Mouse (Mus musculus): ENCODE measurements around the gene Vamp2.

GRCm38 (mm10) chr11:69058265-69058664 lies 30.0 kb upstream of the Vamp2 start:
- TF ChIP-seq CTCF (IDR thresholded peaks at IDR 0.05; ENCODE audit: low read depth) (no peak), EP300 (optimal IDR thresholded peaks at IDR 0.05) (no peak)

All from stomach, postnatal 0 days (tissue).